Mouse (Mus musculus) MEL (cell line): ENCODE measurements around the gene Tmprss4.

ENCODE experiments used
- CTCF ChIP-seq, 3 experiments: IDR thresholded peaks in 2 of 3; conservative IDR thresholded peaks in 1 of 3; 2 replicates each; pipeline ENCODE4 v1.5.1; 2011 to 2012; ENCODE audit warnings: low read length in 3 of 3, low read depth in 2 of 3, mild to moderate bottlenecking in 2 of 3, improper control_type of control experiment in 1 of 3, inconsistent platforms in 1 of 3, mixed read lengths in 1 of 3, moderate library complexity in 1 of 3; ENCODE audit not compliant: control insufficient read depth in 1 of 3, insufficient read depth in 1 of 3, poor library complexity in 1 of 3, severe bottlenecking in 1 of 3
- HCFC1 ChIP-seq: IDR thresholded peaks from 2 replicates; pipeline ENCODE4 v1.6.1; 2012; ENCODE audit warnings: low read depth, mild to moderate bottlenecking, inconsistent platforms, low read length, improper control_type of control experiment, moderate library complexity
- KAT2A ChIP-seq: conservative IDR thresholded peaks from 2 replicates; pipeline ENCODE4 v1.6.1; 2012; ENCODE audit warnings: low read depth, low read length, improper control_type of control experiment, inconsistent platforms
- POLR2AphosphoS5 ChIP-seq: IDR thresholded peaks from 2 replicates; pipeline ENCODE4 v1.6.1; 2012; ENCODE audit warnings: low read depth, borderline replicate concordance, mild to moderate bottlenecking, inconsistent platforms, low read length, moderate library complexity, mixed read lengths
- ZNF384 ChIP-seq: IDR thresholded peaks from 2 replicates; pipeline ENCODE4 v1.6.1; 2012; ENCODE audit warnings: low read depth, mild to moderate bottlenecking, inconsistent platforms, low read length, improper control_type of control experiment

GRCm38 (mm10) chr9:45140945-45141344, 62.9 kb downstream of the Tmprss4 start:
- no peak for TF ChIP-seq CTCF (IDR thresholded peaks at IDR 0.05 in 2 of 3, conservative IDR thresholded peaks at IDR 0.05 in 1 of 3; ENCODE audit: control insufficient read depth in 1 of 3, insufficient read depth in 1 of 3, low read depth in 2 of 3, low read length in 3 of 3, poor library complexity in 1 of 3, severe bottlenecking in 1 of 3)
- TF ChIP-seq HCFC1 = no peak
- no peak for TF ChIP-seq POLR2AphosphoS5
- no peak for TF ChIP-seq KAT2A
- no peak for TF ChIP-seq ZNF384
